Mouse (Mus musculus): ENCODE measurements around the gene Repin1.

DNA sequence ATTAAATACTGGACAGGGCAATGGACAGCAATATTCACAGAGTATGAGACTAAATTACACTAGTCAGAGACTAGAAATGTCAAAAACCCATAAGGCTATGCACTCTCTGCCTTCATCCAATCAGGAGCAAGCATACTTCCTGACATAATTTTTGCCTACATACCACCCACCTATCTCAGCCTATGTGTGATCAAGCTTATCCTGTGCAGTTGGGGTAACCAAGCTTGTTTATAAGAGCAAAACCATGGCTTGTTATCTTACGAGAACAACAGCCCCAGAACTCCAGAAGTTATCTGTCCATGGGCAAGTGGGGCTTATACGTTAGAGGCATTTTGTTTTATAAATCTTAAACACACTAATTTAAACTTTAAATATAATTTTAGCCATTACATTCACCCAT, 41.4 kb downstream of the Repin1 start:
- TF ChIP-seq CTCF (conservative IDR thresholded peaks at IDR 0.05; ENCODE audit: low read length) (no peak), NANOG (IDR thresholded peaks at IDR 0.05; ENCODE audit: borderline replicate concordance, low read length) (no peak)

Data from E14TG2a.4 (cell line).